Mouse (Mus musculus) forelimb bud, embryonic 11.5 days (tissue): Measurements from ENCODE around the gene Kcnab3.

Experiments
- DNase-seq: peaks from one replicate; pipeline ENCODE4 v3.0.0-alpha.2; 2012; ENCODE audit warnings: low read depth, low spot score

Kcnab3 gene

GRCm38 (mm10) chr11:69369990-69370816, 44.1 kb downstream of the Kcnab3 start:
- DNase-seq, result no peak

GRCm38 (mm10) chr11:69370817-69371215, 44.8 kb downstream of the Kcnab3 start:
- DNase-seq, result no peak

- no peak for DNase-seq
Observed at GRCm38 (mm10) chr11:69371601-69372000, 45.5 kb downstream of the Kcnab3 start.

GRCm38 (mm10) chr11:69372056-69372779, 46.2 kb downstream of the Kcnab3 start:
- DNase-seq, result no peak

- DNase-seq, result no peak
Observed at GRCm38 (mm10) chr11:69372780-69373170, 46.7 kb downstream of the Kcnab3 start.

GRCm38 (mm10) chr11:69373223-69373965, 47.3 kb downstream of the Kcnab3 start:
- no peak for DNase-seq

- DNase-seq, result no peak
Observed at GRCm38 (mm10) chr11:69375646-69376045, 49.6 kb downstream of the Kcnab3 start.

GRCm38 (mm10) chr11:69377766-69378165, 51.7 kb downstream of the Kcnab3 start:
- no peak for DNase-seq

- no peak for DNase-seq
Observed at GRCm38 (mm10) chr11:69379600-69379999, 53.5 kb downstream of the Kcnab3 start.

GRCm38 (mm10) chr11:69381356-69381755, 55.3 kb downstream of the Kcnab3 start:
- DNase-seq, result no peak
